Mouse (Mus musculus) embryonic fibroblast, embryonic 13.5 days (primary cell): ENCODE measurements around the gene Fkbp8.

Experiments used
- CTCF ChIP-seq: IDR thresholded peaks from 2 replicates; pipeline ENCODE4 v1.5.1; 2011; ENCODE audit warnings: mild to moderate bottlenecking, control low read depth, low read length, moderate library complexity, borderline replicate concordance; ENCODE audit not compliant: insufficient read depth
- POLR2A ChIP-seq: IDR thresholded peaks from 2 replicates; pipeline ENCODE4 v1.6.1; 2011; ENCODE audit warnings: low read depth, mild to moderate bottlenecking, control low read depth, low read length, moderate library complexity

DNA sequence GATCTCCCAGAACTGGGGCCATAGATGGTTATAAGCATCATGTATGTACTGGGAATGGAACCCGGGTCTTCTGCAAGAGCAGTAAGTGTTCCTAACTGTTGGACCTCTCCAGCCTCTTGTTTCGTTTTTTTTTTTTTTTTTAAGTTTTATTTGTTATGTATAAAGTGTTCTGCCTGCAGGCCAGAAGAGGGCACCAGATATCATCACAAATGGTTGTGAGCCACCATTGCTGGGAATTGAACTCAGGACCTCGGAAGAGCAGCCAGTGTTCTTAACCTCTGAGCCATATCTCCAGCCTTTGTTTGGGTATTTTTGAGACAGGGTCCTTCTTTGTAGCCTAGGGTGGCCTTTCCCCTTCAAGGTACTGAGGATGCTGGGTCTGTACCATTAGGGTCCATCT, 31.5 kb downstream of the Fkbp8 start:
- TF ChIP-seq POLR2A: no peak
- TF ChIP-seq CTCF: no peak
